Mouse (Mus musculus) layer of hippocampus, adult 9-11 months (tissue): ENCODE results near the gene Man2b2.

Experiments
- DNase-seq: peaks from one replicate; pipeline ENCODE4 v3.0.0; 2022

The Man2b2 gene

DNA sequence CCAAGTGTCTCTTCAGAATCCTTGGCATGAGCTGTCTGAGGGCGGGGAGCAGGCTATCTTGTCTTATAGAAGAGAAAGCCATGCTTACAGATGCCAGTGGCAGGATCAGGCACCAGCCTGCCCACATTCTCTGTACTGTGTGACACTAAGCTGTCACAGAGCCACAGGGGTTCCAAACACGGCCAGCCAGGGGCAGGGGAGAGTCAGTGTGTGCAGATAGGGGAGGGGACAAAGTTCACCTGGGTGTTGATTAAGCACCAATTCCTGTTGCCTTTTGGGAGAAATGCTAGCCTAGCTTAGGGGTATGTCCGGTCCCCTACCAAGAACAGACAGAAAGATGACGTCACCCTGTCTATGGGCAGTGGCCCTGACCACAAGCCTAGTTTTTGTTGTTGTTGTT lies 1.4 kb downstream of the Man2b2 start:
- DNase-seq, result no peak

DNA sequence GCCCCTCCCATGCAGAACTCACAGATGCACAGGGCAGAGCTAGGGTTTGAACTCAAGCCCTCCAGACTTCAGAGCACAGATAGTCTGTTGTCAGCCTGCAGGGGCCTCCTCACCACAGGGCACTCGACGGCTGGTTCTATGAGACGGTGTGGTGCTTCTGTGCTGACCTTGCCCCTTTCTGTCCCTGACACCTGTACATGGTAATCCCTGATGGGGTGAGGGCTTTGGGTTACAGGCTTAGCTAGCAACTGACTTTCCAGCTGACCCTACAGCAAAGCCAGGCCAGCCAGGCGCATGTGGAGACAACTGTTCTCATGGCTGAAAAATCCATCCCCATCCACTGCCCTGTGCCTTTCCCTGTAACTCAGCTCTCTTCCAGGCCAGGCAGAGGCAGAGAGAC lies 7.5 kb downstream of the Man2b2 start:
- no peak for DNase-seq

DNA sequence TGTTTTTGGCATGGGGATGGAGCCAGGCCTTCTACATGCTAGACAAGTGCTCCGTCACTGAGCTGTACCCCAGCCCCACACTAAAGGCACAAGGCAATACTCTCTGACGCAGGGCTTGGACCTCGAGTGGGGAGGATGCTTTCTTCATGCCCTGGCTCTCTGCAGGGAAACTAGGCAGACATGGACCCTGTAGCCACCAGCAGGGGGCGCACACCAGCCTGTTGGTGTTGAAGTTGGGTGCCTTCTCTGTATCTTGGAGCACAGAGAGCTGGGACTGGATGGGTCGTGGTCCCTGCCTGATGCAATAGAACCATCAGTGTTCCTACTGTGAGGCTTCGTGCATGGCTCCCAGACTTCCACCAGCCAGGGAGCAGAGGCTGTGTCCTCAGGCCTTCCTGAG lies 10.3 kb downstream of the Man2b2 start:
- peak; percentile 48 for DNase-seq

DNA sequence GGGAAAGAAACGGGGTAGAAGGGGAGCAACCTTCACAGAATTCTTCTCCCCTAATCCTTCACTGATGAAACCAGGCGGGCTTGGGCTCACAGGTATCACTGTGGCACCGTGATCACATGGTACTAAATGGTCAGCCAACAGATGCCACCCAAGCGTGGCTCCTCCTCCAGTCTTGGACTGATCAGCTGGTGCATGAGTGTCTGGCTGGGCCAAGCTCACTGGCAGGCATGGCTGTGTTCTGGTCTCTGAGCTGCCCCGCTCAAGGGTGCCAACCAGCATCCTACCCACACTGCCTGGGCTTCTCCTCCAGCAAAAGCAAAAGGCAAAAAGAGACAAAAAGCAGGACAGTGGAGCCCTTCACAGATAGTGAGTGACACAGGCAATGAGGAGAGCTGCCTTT lies 10.7 kb downstream of the Man2b2 start:
- no peak for DNase-seq

DNA sequence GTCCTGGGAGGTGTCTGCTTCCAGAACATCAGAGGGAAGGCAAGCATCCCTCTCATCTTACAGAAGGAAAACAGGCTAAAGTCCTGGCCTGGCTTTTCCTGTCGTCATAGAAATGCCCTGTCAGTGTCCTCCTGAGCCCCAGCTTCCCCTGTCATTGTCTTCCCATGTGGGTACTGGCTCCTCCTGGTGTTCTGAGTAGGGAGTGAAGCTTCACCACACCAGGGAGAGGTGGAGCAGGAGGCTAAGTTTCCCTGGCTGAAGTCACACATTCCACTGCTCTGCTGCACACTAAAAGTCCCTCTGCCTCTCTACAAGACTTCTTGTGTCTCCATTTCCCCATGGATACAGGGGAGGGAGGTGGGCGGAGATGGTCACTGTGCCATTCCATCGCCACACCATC lies 12.7 kb downstream of the Man2b2 start:
- DNase-seq, result no peak

DNA sequence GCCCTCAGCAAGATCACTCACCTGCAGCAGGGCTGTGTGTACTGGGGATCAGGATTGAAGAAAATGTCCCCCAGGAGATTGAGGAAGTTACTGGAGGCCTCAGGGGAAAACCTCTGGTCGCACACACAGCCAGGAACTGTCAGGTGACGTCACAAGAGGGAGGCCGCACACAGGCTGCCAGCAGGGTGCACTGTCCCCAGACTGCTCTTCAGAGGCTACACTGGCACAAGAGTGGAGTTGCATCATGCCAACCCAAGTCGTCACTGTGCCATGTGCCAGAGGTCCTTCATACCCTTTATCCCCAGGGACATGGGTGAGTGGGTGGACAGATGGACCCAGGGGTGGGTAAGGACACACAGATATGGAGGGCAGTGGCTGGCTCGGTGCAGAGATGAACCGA lies 15.9 kb downstream of the Man2b2 start:
- DNase-seq, result no peak

DNA sequence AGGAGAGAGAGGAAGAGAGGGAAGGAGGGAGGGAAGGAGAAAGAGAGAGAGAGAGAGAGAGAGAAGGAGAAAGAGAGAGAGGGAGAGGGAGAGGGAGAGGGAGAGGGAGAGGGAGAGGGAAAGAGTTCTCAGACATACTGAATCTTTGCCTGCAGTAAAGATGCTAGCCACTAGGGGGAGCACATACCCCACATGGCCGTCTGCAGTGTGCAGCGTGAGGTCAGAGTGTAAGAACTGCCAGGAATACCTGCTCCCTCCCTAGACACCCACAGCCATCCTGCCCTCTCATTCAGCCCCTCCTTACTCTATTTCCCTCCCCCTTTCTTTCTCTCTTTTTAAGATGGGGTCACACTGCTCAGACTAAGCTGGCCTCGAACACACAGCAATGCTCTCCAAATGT lies 19.0 kb downstream of the Man2b2 start:
- no peak for DNase-seq

DNA sequence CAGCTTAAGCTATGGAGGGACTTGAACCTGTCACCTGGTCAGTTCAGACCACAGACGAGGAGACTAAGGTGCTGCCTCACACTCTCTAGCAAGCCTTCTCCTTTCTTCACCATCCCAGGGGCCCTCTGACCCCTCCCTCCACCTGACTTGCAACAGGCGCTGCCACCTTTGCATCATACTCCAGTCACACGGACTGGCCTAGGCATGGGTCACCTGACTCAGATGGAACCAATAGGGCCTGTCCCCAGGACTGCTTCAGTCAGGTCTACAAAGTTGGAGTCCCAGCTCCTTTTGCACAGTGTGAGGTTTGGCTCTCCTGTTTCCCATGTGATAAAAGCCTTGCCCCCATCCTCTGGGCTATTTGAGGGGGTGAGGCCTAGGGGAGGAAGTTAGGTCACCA lies 19.8 kb downstream of the Man2b2 start:
- no peak for DNase-seq

DNA sequence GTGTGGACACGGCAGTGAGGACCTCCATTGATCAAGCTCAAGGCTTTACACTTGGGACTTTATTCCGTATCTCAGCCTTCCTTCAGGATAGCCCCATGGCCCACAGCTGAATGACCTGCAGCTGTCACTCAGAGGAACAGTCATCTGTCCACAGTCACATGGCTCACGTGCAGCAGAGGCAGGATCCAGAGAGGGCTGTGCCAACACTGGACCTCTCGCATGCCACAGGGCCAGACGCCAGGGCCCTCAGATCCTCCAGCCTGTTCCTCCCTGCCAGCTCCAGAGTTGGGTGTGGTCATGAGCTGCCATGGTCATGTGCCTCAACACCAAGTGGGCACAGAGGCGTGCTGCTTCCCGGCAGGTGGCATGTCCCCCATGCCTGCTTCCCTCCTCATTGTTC lies 21.3 kb downstream of the Man2b2 start:
- no peak for DNase-seq

DNA sequence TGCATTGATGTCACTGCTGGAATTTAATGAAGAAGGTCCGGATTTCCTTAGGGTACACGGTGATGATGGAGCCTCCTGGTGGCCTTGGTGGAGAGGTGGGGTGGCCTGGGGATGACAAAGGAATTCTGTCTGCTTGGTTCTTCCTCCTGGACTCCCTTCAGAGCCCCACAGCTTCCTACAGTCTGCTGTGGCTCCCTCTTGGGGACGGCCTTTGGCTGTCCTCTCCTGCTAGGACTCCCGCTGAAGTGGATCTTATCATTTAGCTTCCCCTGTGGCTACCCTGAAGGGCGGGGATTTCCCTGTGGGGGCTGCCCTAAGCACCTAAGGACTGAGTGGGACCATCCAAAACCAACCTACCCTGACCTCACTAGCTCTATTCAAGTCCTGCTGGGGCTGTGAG lies 23.3 kb downstream of the Man2b2 start:
- no peak for DNase-seq

DNA sequence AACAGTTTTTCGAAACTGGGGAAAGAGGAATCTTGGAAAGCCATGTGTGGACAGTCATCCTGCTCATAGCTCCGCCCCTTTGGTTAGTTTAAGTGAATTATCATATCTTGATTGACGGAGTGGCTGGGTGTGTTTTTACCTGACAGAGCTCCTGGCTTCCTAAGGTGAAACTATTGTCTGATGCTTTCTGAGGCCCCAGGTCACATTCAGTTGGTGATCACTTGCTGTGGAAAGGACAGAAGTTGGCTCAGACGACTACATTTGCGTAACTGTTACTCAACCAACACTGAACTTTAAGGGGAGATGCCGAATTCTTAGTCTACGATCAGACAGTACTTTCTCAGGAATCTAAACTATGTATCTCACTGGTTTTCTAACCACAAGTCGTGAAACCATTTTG lies 33.2 kb downstream of the Man2b2 start:
- DNase-seq, result no peak

DNA sequence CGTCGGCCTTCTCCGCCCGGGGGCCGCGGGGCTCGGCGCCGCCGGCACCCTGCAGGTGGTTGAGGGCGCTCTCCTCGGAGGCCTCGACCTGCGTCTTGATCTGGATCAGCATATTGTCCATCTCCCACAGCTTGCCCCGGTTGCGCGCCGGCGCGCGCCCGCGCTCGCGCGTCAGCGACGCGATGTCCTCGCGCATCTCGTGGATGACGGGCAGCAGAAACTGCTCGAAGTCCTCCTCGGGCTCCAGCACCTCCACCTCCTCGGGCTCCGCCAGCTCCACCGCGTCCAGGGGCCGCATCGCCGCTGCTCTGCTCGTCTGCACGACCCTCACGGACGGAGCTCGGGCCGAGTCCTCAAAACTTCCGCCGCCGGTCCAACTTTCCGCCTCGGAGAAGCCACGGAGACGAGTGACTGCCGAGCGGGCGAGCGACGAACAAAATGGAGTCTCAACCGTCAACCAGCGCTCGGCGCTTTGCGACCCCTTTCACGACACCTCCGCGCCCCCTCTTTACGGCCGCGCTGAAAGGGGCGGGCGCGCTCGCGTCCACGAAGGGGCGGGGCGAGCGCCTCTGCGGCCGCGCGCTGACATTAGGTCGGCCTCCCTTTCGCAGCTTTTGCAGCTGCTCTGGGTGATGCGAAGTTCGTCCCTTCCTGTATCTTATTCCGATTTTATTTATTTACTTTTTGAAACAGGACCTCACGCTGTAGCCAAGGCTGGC lies 34.0 kb downstream of the Man2b2 start, which contains the start of gene Mrfap1:
Mrfap1 (minus strand) TSS at position 477 of the 719 bp plus-strand sequence.
- DNase-seq, result peak; percentile 92

DNA sequence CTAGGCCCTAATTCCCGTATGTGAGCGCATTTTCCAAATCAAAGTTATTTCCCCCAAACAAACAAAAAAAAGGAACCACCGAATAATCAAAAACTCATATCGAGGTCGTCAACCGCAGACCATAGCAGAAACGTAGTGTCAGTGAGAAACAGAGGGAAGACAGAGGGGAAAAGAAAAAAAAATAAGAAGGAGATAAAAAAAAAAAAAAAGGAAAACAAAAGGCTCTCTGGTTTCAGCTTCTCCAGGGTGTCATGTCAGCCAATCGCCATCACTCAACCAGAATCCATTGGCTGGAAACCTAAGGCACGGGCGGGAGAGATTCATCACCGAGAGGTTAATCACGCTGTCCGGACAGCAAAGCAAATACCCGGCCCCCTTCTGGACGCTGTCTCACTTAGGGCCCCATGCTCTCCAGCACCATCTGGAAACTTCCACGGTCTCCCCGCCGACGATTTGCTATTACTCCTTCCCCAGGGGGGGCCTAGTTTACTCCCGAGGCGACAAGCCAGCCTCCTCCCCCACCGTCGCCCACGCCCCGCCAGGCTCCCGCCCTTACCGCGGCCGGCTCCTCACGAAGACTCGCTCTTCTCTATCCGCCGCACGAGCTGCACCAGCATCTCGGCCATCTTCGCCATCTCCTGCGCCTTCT lies 34.7 kb downstream of the Man2b2 start:
- DNase-seq, result peak; percentile 80

DNA sequence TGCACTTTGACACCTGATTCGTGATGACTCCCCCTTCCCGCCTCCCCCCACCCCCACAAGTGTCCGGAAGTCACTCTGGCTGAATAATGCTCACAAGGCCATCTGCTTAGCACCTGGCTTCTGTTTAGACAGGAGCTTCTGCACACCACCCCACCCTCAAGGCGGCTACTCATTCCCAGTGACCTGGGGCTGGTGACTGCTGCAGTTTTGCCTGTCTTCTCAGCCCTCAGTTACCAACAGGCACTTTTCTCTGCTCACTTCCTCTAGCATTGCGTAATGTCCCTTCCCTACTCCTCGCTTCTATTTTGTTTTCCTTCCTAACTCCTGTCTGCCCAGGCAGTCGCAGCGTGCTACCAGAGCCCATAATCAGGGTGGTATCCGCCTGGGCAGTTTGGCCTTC lies 38.6 kb downstream of the Man2b2 start:
- no peak for DNase-seq

DNA sequence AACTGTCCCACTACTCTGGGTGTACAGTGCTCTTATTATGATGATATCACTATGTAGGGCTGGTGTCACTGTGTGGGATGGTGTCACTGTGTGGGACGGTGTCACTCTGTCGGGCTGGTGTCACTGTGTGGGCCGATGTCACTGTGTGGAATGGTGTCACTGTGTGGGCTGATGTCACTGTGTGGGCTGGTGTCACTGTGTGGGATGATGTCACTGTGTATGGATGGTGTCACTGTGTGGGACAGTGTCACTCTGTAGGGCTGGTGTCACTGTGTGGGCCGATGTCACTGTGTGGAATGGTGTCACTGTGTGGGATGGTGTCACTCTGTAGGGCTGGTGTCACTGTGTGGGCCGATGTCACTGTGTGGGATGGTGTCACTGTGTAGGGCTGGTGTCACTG lies 44.4 kb downstream of the Man2b2 start:
- no peak for DNase-seq

DNA sequence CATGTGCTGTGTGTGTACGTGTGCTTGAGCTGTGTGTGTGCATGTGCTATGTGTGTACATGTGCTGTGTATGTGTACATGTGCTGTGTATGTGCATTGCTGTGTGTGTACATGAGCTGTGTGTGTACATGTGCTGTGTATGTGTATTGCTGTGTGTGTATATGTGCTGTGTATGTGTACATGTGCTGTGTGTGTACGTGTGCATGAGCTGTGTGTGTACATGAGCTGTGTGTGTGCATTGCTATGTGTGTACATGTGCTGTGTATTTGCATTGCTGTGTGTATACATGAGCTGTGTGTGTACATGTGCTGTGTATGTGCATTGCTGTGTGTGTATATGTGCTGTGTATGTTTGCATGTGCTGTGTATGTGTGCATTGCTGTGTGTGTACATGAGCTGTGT lies 50.9 kb downstream of the Man2b2 start:
- DNase-seq, result no peak

DNA sequence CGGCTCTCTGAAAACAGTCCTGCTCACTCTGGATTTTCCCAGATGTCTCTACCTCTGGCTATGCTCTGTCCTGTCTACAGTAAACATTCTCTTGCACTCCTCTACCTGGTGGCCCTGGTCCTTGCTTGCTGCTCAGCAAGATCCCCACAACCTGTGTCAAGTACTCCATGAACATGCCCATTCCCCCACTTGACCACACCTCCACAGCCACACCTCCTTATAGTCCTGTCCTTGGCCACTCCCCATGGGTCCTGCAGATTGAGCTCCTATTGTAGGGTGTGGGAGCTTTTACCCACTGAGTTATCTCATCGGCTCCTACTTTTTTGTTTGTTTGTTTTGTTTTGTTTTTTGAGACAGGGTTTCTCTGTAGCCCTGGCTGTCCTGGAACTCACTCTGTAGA lies 51.6 kb downstream of the Man2b2 start:
- DNase-seq, result no peak

DNA sequence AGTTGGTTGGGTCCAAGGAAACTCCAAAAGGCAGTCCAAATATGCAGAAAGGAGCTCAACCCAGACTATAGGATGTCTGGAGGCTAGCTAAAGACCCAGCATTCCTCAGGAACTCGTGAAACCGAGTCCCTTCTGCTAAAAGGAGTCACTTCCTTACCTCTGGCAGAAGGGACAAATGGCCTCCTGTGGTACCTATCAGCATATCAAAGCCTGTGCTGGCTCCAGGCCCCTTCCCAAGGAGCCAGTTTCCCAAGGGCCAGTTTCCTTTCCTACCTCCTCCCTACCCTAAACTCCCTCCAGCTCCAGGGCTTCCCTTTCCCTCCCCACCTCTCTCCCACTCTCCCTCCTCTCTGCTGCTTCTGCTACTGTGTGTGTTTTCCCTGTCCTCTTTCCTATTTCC lies 53.3 kb downstream of the Man2b2 start:
- no peak for DNase-seq

DNA sequence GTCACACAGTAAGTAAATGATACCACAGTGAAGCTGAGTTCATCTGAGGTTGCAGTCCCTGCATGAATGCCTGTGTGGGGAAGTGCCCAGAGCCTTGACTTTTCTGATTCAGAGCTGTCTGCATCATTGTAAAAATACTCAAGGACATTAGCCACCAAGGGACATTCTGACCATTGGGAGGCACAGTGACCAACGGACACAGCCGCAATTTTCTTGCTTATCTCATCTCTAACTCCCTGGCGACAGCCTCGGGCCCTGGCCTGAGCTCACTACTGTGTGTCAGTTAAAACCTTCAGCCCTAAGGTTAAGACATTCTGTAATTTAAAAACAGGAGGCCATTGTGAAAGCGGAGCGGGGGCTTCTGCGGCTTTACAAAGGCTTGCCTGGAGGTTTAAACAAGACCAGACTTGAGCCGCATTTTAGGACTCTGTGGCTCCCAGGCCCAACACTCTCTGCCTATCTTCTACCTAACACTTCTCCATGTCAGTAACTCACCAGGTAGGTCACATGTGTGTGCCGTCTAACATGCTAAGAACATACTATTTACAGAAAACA lies 54.4 kb downstream of the Man2b2 start:
- DNase-seq, result no peak

DNA sequence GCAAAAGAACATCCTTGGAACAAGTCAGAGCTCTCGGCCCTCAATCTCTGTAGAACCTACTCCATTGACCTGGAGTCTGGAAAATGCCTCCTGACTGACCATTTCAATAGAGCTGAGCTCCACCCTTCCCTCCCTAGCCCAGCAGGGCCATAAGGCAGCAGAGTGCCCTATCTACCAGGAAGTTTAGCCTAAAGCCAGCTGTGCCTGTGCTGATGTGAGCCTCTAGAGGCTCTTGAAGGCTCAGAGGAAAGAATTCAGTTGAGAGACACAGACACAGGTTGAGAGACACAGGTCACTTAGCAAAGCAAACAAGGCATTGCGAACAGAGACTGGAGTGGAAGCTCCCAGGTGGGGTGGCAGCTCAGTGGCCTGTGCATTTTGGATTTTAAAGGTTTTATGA lies 55.1 kb downstream of the Man2b2 start:
- DNase-seq, result no peak

DNA sequence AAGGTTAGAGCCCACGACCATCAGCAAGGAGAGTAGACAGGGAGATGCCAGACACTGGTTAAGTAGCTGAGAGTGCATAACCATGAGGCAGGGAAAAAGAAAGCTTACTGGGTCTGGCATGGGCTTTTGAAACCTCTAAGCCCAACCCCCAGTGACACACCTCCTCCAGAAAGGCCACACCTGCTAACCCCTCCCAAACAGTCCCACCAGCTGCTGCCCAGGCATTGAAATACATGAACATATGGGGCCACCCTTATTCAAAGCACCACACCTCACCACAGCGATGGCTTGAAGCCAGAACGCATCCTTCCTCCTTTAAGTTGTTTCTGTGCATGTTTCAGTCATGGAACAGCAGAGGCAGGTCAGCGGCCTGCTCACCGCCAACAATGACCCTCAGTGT lies 57.9 kb downstream of the Man2b2 start:
- DNase-seq, result no peak

DNA sequence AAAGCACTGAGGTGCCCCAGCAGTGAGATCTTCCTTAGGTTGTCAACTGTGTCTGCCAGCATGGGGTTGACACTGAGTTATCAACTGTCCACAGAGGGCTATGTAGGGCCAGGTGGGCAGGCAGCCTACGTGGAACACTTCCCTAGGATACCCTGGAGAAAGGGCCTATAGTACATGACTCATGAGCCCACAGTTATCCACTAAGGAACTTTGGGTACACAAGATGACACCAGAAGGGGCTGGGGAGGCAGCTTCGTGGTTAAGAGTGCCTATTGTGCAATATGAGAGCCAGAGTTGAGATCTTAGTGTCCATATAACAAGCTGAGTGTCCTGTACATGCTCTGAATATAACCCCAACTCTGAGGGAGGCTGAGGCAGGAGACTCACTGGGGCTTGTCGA lies 60.9 kb downstream of the Man2b2 start:
- no peak for DNase-seq

DNA sequence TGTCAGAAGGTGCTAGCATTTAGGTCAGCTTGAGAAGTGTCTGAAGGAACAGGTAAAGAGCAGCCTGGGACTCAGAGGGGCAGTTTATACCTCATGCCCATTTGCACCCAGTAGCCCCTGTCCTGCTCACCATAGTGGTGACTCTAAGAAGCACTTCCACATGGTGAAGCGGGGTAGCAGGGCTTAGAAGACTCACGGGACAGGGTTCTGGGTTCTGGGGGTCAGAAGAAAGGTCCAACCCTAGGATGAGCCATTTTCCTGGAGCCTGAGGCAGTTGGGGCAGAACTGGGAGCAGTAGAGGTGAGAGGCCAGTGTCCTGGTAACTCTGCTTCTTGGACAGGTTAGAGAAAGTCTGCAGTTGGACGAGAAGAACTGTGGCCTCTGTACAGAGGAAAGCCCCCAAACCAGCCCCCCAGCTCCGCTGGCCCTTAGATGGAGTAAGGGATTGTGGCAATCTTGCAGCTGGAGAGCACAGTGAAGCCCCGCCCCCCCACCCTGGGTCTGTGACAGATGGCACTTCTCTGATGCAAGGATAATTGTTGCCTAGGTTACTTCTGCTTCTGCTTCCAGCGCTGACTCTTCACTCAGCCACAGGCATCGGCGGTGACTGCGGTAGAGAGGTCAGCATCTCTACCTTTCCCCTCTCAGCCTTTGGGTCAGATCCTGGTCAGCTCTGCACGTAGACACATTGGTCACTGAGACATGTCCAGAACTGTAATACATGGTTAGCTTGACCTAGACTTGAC lies 63.3 kb downstream of the Man2b2 start:
- peak; percentile 34 for DNase-seq

DNA sequence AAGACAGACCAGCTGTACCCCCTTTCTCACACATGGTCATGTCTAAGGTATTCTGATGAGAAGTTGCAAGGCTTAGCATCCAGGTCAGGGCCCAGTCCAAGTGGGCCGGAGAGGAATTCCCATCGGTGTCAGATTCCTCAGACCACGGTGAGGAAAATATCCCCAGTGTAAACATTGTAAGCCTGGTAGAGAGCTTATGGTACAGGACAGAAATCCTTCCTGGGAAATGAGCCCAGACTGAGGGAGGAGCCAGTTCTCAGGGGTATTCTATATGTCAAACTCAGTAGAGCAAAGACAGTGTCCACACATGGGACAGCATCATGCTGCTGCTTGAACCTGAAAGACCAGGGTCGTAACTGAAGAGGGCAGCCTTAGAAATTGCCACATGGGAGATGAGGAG lies 70.6 kb downstream of the Man2b2 start:
- no peak for DNase-seq
